ENCODE assay signal across 8 mouse cellular contexts in the genomic region with DNA sequence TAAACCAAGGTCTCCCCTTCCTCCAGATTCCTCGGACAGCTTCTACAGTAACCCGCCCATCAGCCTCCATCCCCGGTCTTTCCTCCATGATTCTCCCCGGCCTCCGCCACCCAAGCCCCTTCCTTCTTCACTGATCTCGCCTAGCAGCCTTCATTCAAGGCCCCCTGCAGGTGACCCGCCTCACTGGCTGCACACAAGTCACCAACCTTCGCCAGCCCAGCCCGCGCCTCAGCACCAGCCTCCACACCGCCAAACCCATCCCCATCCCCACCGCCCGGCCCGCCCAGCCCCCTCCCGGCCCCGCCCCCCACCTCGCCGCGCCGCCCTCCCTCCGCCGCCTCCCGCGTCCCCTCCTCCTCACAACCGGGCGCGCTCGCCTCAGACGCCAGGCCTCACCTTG. TPM values are rescaled to one million over a fixed set of nuclear protein-coding genes. Genes with fewer than 3 reads are reported as not detected.
DNase-seq lines count a peak whose midpoint lies in the region; ATAC-seq lines count a peak whose summit lies in the region.

No protein-coding gene starts in this region.

- WGBS in forebrain, embryonic 16.5 days: under 1% methylated on average over 27 of the region's 29 CpGs
- WGBS in stomach, embryonic 14.5 days: 0% methylated on average over 15 of the region's 29 CpGs

- peak; percentile 41 for DNase-seq in gastrocnemius, adult 18-20 months (ENCODE audit: low spot score)
- DNase-seq in gastrocnemius, postnatal 36 days: no peak
- DNase-seq in cerebellum, adult 11-12 months: peak; percentile 75
- peak; percentile 54 to 73 for DNase-seq in kidney, postnatal 36 days

- peaks cover 24% of the 10 kb centered on the region for H3K4me1 ChIP-seq in forebrain, embryonic 16.5 days (replicated peaks; ENCODE audit: control insufficient read depth, insufficient read depth, low read length)
- H3K4me1 ChIP-seq in stomach, embryonic 14.5 days (ENCODE audit: control insufficient read depth, insufficient read depth, low read length): peaks cover 15% of the 10 kb centered on the region

- intact Hi-C loops in gastrocnemius, postnatal 36 days (cut with DNase I): no loop called here

- peak overlapping the region; percentile 75 for H3K4me2 ChIP-seq in forebrain, embryonic 16.5 days (ENCODE audit: low read length)
- peak overlapping the region; percentile 68 for H3K4me2 ChIP-seq in stomach, embryonic 14.5 days (replicated peaks; ENCODE audit: low read depth, low read length)

- peak overlapping the region; percentile 75 for H3K4me3 ChIP-seq in forebrain, embryonic 16.5 days (replicated peaks; ENCODE audit: low read length)
- H3K4me3 ChIP-seq in stomach, embryonic 14.5 days (ENCODE audit: low read depth, low read length): peak overlapping the region; percentile 59

- peak overlapping the region; percentile 82 for H3K9ac ChIP-seq in forebrain, embryonic 16.5 days (replicated peaks; ENCODE audit: low read depth, low read length)
- peak overlapping the region; percentile 60 for H3K9ac ChIP-seq in stomach, embryonic 14.5 days (replicated peaks; ENCODE audit: low read depth, low read length)

- no peaks in the 10 kb centered on the region for H3K9me3 ChIP-seq in forebrain, embryonic 16.5 days (ENCODE audit: control insufficient read depth, low read length)
- no peaks in the 10 kb centered on the region for H3K9me3 ChIP-seq in stomach, embryonic 14.5 days (ENCODE audit: control insufficient read depth, low read depth, low read length)

- H3K36me3 ChIP-seq in forebrain, embryonic 16.5 days (ENCODE audit: control insufficient read depth, insufficient read depth): no peaks in the 10 kb centered on the region
- peaks cover 13% of the 10 kb centered on the region for H3K36me3 ChIP-seq in stomach, embryonic 14.5 days (ENCODE audit: control insufficient read depth, insufficient read depth, low read length)

- peak; percentile 24 for ATAC-seq in CD4-positive, CD25-positive, alpha-beta regulatory T cell, adult 4 months
- ATAC-seq in forebrain, embryonic 16.5 days: peak; percentile 68
- ATAC-seq in megakaryocyte progenitor cell, adult 5-6 weeks (replicated peaks; ENCODE audit: poor library complexity): peak; percentile 64
- ATAC-seq in stomach, embryonic 14.5 days (ENCODE audit: insufficient number of reproducible peaks, insufficient read depth, low FRiP score, low read depth): peak; percentile 74

- H3K27me3 ChIP-seq in forebrain, embryonic 16.5 days (replicated peaks; ENCODE audit: control insufficient read depth, insufficient read depth, low read length): no peaks in the 10 kb centered on the region
- no peaks in the 10 kb centered on the region for H3K27me3 ChIP-seq in stomach, embryonic 14.5 days (ENCODE audit: control insufficient read depth, insufficient read depth, low read length)

- peak overlapping the region; percentile 91 for H3K27ac ChIP-seq in forebrain, embryonic 16.5 days (ENCODE audit: low read length)
- peak overlapping the region; percentile 80 for H3K27ac ChIP-seq in stomach, embryonic 14.5 days (ENCODE audit: low read length)

RNA-seq across cellular contexts. Expression of a gene that starts 0.3 kb away (rescaled TPM):
- 1 to 10 TPM; 4.8 to 4.9 TPM for total RNA-seq in gastrocnemius, adult 18-20 months (2021)
- 1 to 10 TPM; 4.8 to 5.1 TPM for total RNA-seq in gastrocnemius, postnatal 36 days (2021)
- 10 to 100 TPM; 14.5 to 15.5 TPM for polyA plus RNA-seq in CD4-positive, CD25-positive, alpha-beta regulatory T cell, adult 4 months (2017; shearing (Covaris generic))
- 16.0 and 20.6 TPM in 2 replicates for polyA plus RNA-seq in forebrain, embryonic 16.5 days (2015; fragmentation: Nextera tagmentation; extraction: Ambion mirVana)
- total RNA-seq in megakaryocyte progenitor cell, adult 5-6 weeks (2015): 13.2 and 14.3 TPM in 2 replicates
- 20.5 and 22.0 TPM in 2 replicates for total RNA-seq in megakaryocyte progenitor cell, adult 5-6 weeks (2017)
- 9.0 and 10.8 TPM in 2 replicates for polyA plus RNA-seq in stomach, embryonic 14.5 days (2014; fragmentation: Nextera tagmentation; extraction: Ambion mirVana)

RNA-seq across cellular contexts. Expression of a gene that starts 21.6 kb away (rescaled TPM):
- not detected for total RNA-seq in gastrocnemius, adult 18-20 months (2021)
- total RNA-seq in gastrocnemius, postnatal 36 days (2021): not detected
- 10 to 100 TPM in 1 of 2 experiments, 1 to 10 TPM in 1; 6.1 to 13.1 TPM for polyA plus RNA-seq in CD4-positive, CD25-positive, alpha-beta regulatory T cell, adult 4 months (2017; shearing (Covaris generic))
- 0.31 and 0.38 TPM in 2 replicates for polyA plus RNA-seq in forebrain, embryonic 16.5 days (2015; fragmentation: Nextera tagmentation; extraction: Ambion mirVana)
- 0.05 TPM in 1 of 2 replicates, not detected in the other for total RNA-seq in megakaryocyte progenitor cell, adult 5-6 weeks (2015)
- total RNA-seq in megakaryocyte progenitor cell, adult 5-6 weeks (2017): 0.54 TPM in 1 of 2 replicates, not detected in the other
- 0.18 and 0.20 TPM in 2 replicates for polyA plus RNA-seq in stomach, embryonic 14.5 days (2014; fragmentation: Nextera tagmentation; extraction: Ambion mirVana)

RNA-seq across cellular contexts. Expression of a gene that starts 37.6 kb away (rescaled TPM):
- total RNA-seq in gastrocnemius, adult 18-20 months (2021): 1 to 10 TPM; 4.6 to 4.8 TPM
- 1 to 10 TPM; 4.7 TPM for total RNA-seq in gastrocnemius, postnatal 36 days (2021)
- 10 to 100 TPM; 10.9 to 14.0 TPM for polyA plus RNA-seq in CD4-positive, CD25-positive, alpha-beta regulatory T cell, adult 4 months (2017; shearing (Covaris generic))
- polyA plus RNA-seq in forebrain, embryonic 16.5 days (2015; fragmentation: Nextera tagmentation; extraction: Ambion mirVana): 8.7 and 11.3 TPM in 2 replicates
- 7.9 and 9.5 TPM in 2 replicates for total RNA-seq in megakaryocyte progenitor cell, adult 5-6 weeks (2015)
- 2.5 and 3.2 TPM in 2 replicates for total RNA-seq in megakaryocyte progenitor cell, adult 5-6 weeks (2017)
- 10.4 and 12.0 TPM in 2 replicates for polyA plus RNA-seq in stomach, embryonic 14.5 days (2014; fragmentation: Nextera tagmentation; extraction: Ambion mirVana)

RNA-seq across cellular contexts. Expression of a gene that starts 39.3 kb away (rescaled TPM):
- 1 to 10 TPM; 1.2 TPM for total RNA-seq in gastrocnemius, adult 18-20 months (2021)
- 1 to 10 TPM; 1.6 to 1.7 TPM for total RNA-seq in gastrocnemius, postnatal 36 days (2021)
- polyA plus RNA-seq in CD4-positive, CD25-positive, alpha-beta regulatory T cell, adult 4 months (2017; shearing (Covaris generic)): 1 to 10 TPM; 1.2 to 1.7 TPM
- polyA plus RNA-seq in forebrain, embryonic 16.5 days (2015; fragmentation: Nextera tagmentation; extraction: Ambion mirVana): 1.0 and 1.1 TPM in 2 replicates
- total RNA-seq in megakaryocyte progenitor cell, adult 5-6 weeks (2015): 1.9 and 2.0 TPM in 2 replicates
- total RNA-seq in megakaryocyte progenitor cell, adult 5-6 weeks (2017): 1.5 and 1.6 TPM in 2 replicates
- 1.5 and 2.9 TPM in 2 replicates for polyA plus RNA-seq in stomach, embryonic 14.5 days (2014; fragmentation: Nextera tagmentation; extraction: Ambion mirVana)

RNA-seq across cellular contexts. Expression of a gene that starts 43.5 kb away (rescaled TPM):
- total RNA-seq in gastrocnemius, adult 18-20 months (2021): 10 to 100 TPM; 15.8 to 16.3 TPM
- 10 to 100 TPM; 15.7 to 16.1 TPM for total RNA-seq in gastrocnemius, postnatal 36 days (2021)
- 10 to 100 TPM; 12.7 to 19.2 TPM for polyA plus RNA-seq in CD4-positive, CD25-positive, alpha-beta regulatory T cell, adult 4 months (2017; shearing (Covaris generic))
- polyA plus RNA-seq in forebrain, embryonic 16.5 days (2015; fragmentation: Nextera tagmentation; extraction: Ambion mirVana): 35.4 and 43.8 TPM in 2 replicates
- total RNA-seq in megakaryocyte progenitor cell, adult 5-6 weeks (2015): 7.3 and 8.0 TPM in 2 replicates
- total RNA-seq in megakaryocyte progenitor cell, adult 5-6 weeks (2017): 5.7 and 8.0 TPM in 2 replicates
- 17.9 and 18.2 TPM in 2 replicates for polyA plus RNA-seq in stomach, embryonic 14.5 days (2014; fragmentation: Nextera tagmentation; extraction: Ambion mirVana)

Comparison
In these comparisons a context has a peak if more than half of its experiments do, and no peak if none do; other contexts are left out.
1. DNase-seq: peak in gastrocnemius, adult 18-20 months (single experiment), cerebellum, adult 11-12 months (single experiment) and kidney, postnatal 36 days (2 of 2); none in gastrocnemius, postnatal 36 days (0 of 2).
2. ATAC-seq: peak in every context shown above with its lines; median percentile 74 in stomach, embryonic 14.5 days; 68 in forebrain, embryonic 16.5 days; 64 in megakaryocyte progenitor cell, adult 5-6 weeks; 24 in CD4-positive, CD25-positive, alpha-beta regulatory T cell, adult 4 months.